In genomic region chrX:140520146-140521102, GRCm38 (mm10) we compare ENCODE assay signal across 8 mouse cellular contexts.
A peak's percentile ranks its signal among the peaks of the same experiment; 100 is the strongest.
DNase-seq lines count a peak whose midpoint lies in the region; ATAC-seq lines count a peak whose summit lies in the region.

No protein-coding gene starts in this region.

- 24% methylated on average over 25 of the region's 25 CpGs for WGBS in hindbrain, embryonic 10.5 days

- H3K27me3 ChIP-seq in hindbrain, embryonic 10.5 days (ENCODE audit: insufficient read depth, poor library complexity, severe bottlenecking) = peaks cover 75% of the 10 kb centered on the region

- peak overlapping the region; percentile 39 for H3K4me3 ChIP-seq in hindbrain, embryonic 10.5 days

- peaks cover 9% of the 10 kb centered on the region for H3K4me1 ChIP-seq in hindbrain, embryonic 10.5 days (replicated peaks)

- no peaks in the 10 kb centered on the region for H3K9me3 ChIP-seq in hindbrain, embryonic 10.5 days

- peak overlapping the region; percentile 73 for H3K27ac ChIP-seq in hindbrain, embryonic 10.5 days

- DNase-seq in MN1 (ENCODE audit: low spot score) = peak; percentile 83
- peak; percentile 88 for DNase-seq in cerebellum, adult 9-10 months
- DNase-seq in hindbrain, embryonic 10.5 days (ENCODE audit: low spot score) = peak; percentile 79
- peak; percentile 19 to 48 for DNase-seq in layer of hippocampus, postnatal 25 days (ENCODE audit: extremely low spot score in 1 of 2, low spot score in 1 of 2)
- DNase-seq in lung, postnatal 14 days = peak; percentile 93
- DNase-seq in ovary, postnatal 36 days (ENCODE audit: low spot score) = peak; percentile 86
- peak; percentile 87 for DNase-seq in thymus, postnatal 14 days

- H3K36me3 ChIP-seq in hindbrain, embryonic 10.5 days = no peaks in the 10 kb centered on the region

- ATAC-seq in frontal cortex, adult (ENCODE audit: low TSS enrichment) = peak; percentile 98

Comparison
In these comparisons a context has a peak if more than half of its experiments do, and no peak if none do; other contexts are left out.
1. Peak in every context shown above with its lines: DNase-seq, ATAC-seq, H3K4me3 ChIP-seq and H3K27ac ChIP-seq.
2. DNase-seq: peak in every context shown above with its lines; median percentile 93 in lung, postnatal 14 days; 88 in cerebellum, adult 9-10 months; 87 in thymus, postnatal 14 days; 86 in ovary, postnatal 36 days; 83 in MN1; 79 in hindbrain, embryonic 10.5 days; 34 in layer of hippocampus, postnatal 25 days.